Mouse (Mus musculus): Measurements from ENCODE around the gene Bak1. TPM values are rescaled to one million over a fixed set of nuclear protein-coding genes. Genes with fewer than 3 reads are reported as not detected.

Bak1 gene
- total and polyA plus RNA-seq, 3 experiments = 75.4 to 150 TPM; not detected in 1

GRCm38 (mm10) chr17:27041787-27042055, 12.9 kb upstream of the Bak1 start:
- no peaks in the 10 kb centered on the region for H3K36me3 ChIP-seq (ENCODE audit: control insufficient read depth in 1 of 2, insufficient read depth in 2 of 2, low read length in 2 of 2)
- no peak overlapping the region for H3K27ac ChIP-seq (ENCODE audit: control insufficient read depth, low read depth, low read length)
- peaks cover 0 to 4% of the 10 kb centered on the region in 2 experiments; a peak in 2 of 4 replicates for H3K4me1 ChIP-seq (ENCODE audit: control insufficient read depth in 1 of 2, insufficient read depth in 2 of 2, low read length in 2 of 2)

DNA sequence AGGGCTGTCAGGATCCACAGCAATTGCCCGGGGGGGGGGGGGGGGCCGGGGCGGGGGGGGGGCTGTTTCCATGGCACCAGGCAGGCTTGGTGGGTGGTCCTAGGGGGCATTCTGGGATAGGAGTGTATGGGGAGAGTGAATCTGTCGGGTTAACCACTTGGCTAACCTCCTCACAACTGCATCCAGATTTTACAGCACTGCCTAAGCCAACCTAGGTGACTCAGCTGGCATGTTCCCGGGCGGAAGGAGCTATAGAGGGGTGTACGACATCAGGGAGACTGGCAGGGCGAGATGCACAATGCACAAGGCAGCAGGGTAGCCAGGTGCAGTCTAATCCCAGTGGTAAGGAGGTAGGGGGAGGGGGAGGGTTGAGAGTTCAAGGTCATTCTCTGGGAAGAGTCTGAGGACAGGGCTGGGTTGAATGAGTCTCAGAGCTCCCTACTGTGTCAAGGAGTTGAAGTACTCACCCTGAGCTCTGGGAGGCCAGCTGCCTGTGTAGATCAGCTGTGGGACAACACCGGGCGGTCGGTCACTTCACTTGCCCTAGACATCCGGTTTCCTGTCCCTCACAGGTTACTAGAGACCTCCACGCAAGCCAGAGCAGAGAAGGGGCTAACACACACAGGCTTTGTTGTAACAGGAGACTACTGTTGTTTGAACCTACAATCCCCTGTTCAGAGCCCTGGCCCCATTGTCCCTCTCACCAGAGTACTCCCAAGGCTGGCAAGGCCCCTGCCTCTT, 12.4 kb upstream of the Bak1 start:
- H3K79me2 ChIP-seq (ENCODE audit: control insufficient read depth, insufficient read depth, low read length, poor library complexity) = no peaks in the 10 kb centered on the region
- peaks cover 0 to 4% of the 10 kb centered on the region in 2 experiments; a peak in 2 of 4 replicates for H3K4me1 ChIP-seq (ENCODE audit: control insufficient read depth in 1 of 2, insufficient read depth in 2 of 2, low read length in 2 of 2)
- TF ChIP-seq BHLHE40 (IDR thresholded peaks at IDR 0.05; ENCODE audit: borderline replicate concordance, low read depth, low read length) (no peak), ETS1 (IDR thresholded peaks at IDR 0.05; ENCODE audit: low read depth, low read length) (no peak), POLR2AphosphoS5 (IDR thresholded peaks at IDR 0.05; ENCODE audit: borderline replicate concordance, low read depth, low read length) (no peak), MXI1 (IDR thresholded peaks at IDR 0.05; ENCODE audit: low read depth, low read length) (no peak), SIN3A (IDR thresholded peaks at IDR 0.05; ENCODE audit: low read length) (no peak), MEF2A (IDR thresholded peaks at IDR 0.05; ENCODE audit: extremely low read depth, insufficient replicate concordance, low read depth, low read length, poor library complexity, severe bottlenecking) (no peak), CHD1 (IDR thresholded peaks at IDR 0.05; ENCODE audit: low read depth, low read length) (no peak), MYC (IDR thresholded peaks at IDR 0.05; ENCODE audit: low read depth, low read length) (no peak), NELFE (IDR thresholded peaks at IDR 0.05; ENCODE audit: low read depth, low read length) (no peak), TCF12 (IDR thresholded peaks at IDR 0.05; ENCODE audit: low read depth, low read length) (no peak), NRF1 (IDR thresholded peaks at IDR 0.05; ENCODE audit: insufficient read depth, low read depth, low read length, poor library complexity, severe bottlenecking) (no peak), TBP (IDR thresholded peaks at IDR 0.05; ENCODE audit: low read depth, low read length) (no peak), ZC3H11A (IDR thresholded peaks at IDR 0.05; ENCODE audit: low read depth, low read length) (no peak), TAL1 (IDR thresholded peaks at IDR 0.05; ENCODE audit: low read length) (no peak), USF2 (IDR thresholded peaks at IDR 0.05; ENCODE audit: borderline replicate concordance in 1 of 2, insufficient read depth in 1 of 2, low read depth in 1 of 2, low read length in 2 of 2) (no peak), POLR2AphosphoS2 (IDR thresholded peaks at IDR 0.05; ENCODE audit: low read length) (no peak)
- H3K27me3 ChIP-seq (ENCODE audit: control insufficient read depth in 1 of 2, insufficient read depth in 2 of 2, low read length in 2 of 2) = no peaks in the 10 kb centered on the region
- no peak overlapping the region for H3K4me3 ChIP-seq (ENCODE audit: control insufficient read depth in 1 of 2, insufficient read depth in 1 of 2, low read depth in 2 of 2, low read length in 2 of 2)
- no peak overlapping the region for H3K27ac ChIP-seq (ENCODE audit: control insufficient read depth, low read depth, low read length)
- no peak overlapping the region for H3K9ac ChIP-seq (ENCODE audit: control insufficient read depth, low read depth, low read length, poor library complexity, severe bottlenecking)
- DNase-seq (ENCODE audit: low read depth, low spot score) = no peak
- H3K36me3 ChIP-seq (ENCODE audit: control insufficient read depth in 1 of 2, insufficient read depth in 2 of 2, low read length in 2 of 2) = no peaks in the 10 kb centered on the region
- no peaks in the 10 kb centered on the region for H3K9me3 ChIP-seq (replicated peaks; ENCODE audit: insufficient read depth, low read length)

More at GRCm38 (mm10) chr17:27041787-27042055, 12.9 kb upstream of the Bak1 start:
- no peaks in the 10 kb centered on the region for H3K27me3 ChIP-seq (ENCODE audit: control insufficient read depth in 1 of 2, insufficient read depth in 2 of 2, low read length in 2 of 2)
- no peaks in the 10 kb centered on the region for H3K9me3 ChIP-seq (replicated peaks; ENCODE audit: insufficient read depth, low read length)
- H3K9ac ChIP-seq (ENCODE audit: control insufficient read depth, low read depth, low read length, poor library complexity, severe bottlenecking) = no peak overlapping the region
- no peak overlapping the region for H3K4me3 ChIP-seq (ENCODE audit: control insufficient read depth in 1 of 2, insufficient read depth in 1 of 2, low read depth in 2 of 2, low read length in 2 of 2)
- no peak for DNase-seq (ENCODE audit: low read depth, low spot score)
- TF ChIP-seq MYC (IDR thresholded peaks at IDR 0.05; ENCODE audit: low read depth, low read length) (no peak), MAX (IDR thresholded peaks at IDR 0.05; ENCODE audit: low read length) (no peak), TBP (IDR thresholded peaks at IDR 0.05; ENCODE audit: low read depth, low read length) (no peak), RAD21 (IDR thresholded peaks at IDR 0.05; ENCODE audit: low read depth, low read length) (no peak), BHLHE40 (IDR thresholded peaks at IDR 0.05; ENCODE audit: borderline replicate concordance, low read depth, low read length) (no peak), MXI1 (IDR thresholded peaks at IDR 0.05; ENCODE audit: low read depth, low read length) (no peak), USF2 (IDR thresholded peaks at IDR 0.05; ENCODE audit: borderline replicate concordance in 1 of 2, insufficient read depth in 1 of 2, low read depth in 1 of 2, low read length in 2 of 2) (no peak), NELFE (IDR thresholded peaks at IDR 0.05; ENCODE audit: low read depth, low read length) (no peak), KAT2A (conservative IDR thresholded peaks at IDR 0.05; ENCODE audit: low read depth, low read length) (no peak), GATA1 (IDR thresholded peaks at IDR 0.05; ENCODE audit: low read depth, low read length) (no peak), TAL1 (IDR thresholded peaks at IDR 0.05; ENCODE audit: low read length) (no peak), USF1 (IDR thresholded peaks at IDR 0.05; ENCODE audit: low read depth, low read length) (no peak), ZNF384 (IDR thresholded peaks at IDR 0.05; ENCODE audit: low read depth, low read length) (no peak), POLR2AphosphoS5 (IDR thresholded peaks at IDR 0.05; ENCODE audit: borderline replicate concordance, low read depth, low read length) (no peak), CTCF (IDR thresholded peaks at IDR 0.05 in 2 of 3, conservative IDR thresholded peaks at IDR 0.05 in 1 of 3; ENCODE audit: control insufficient read depth in 1 of 3, insufficient read depth in 1 of 3, low read depth in 2 of 3, low read length in 3 of 3, poor library complexity in 1 of 3, severe bottlenecking in 1 of 3) (no peak), ZKSCAN1 (IDR thresholded peaks at IDR 0.05; ENCODE audit: low read depth, low read length) (no peak), SIN3A (IDR thresholded peaks at IDR 0.05; ENCODE audit: low read length) (no peak), NRF1 (IDR thresholded peaks at IDR 0.05; ENCODE audit: insufficient read depth, low read depth, low read length, poor library complexity, severe bottlenecking) (no peak), POLR2AphosphoS2 (IDR thresholded peaks at IDR 0.05; ENCODE audit: low read length) (no peak)
- no peaks in the 10 kb centered on the region for H3K79me2 ChIP-seq (ENCODE audit: control insufficient read depth, insufficient read depth, low read length, poor library complexity)

All from MEL (cell line).